Mouse (Mus musculus): Measurements from ENCODE around the gene Nt5c3b. TPM values are rescaled to one million over a fixed set of nuclear protein-coding genes. Genes with fewer than 3 reads are reported as not detected.

Gene Nt5c3b
- total and polyA plus RNA-seq, 2 experiments from 2014 or later: 68.3 to 84.7 TPM

GRCm38 (mm10) chr11:100403445-100404134, 38.0 kb downstream of the Nt5c3b start:
- Histone ChIP-seq H3K4me1 (ENCODE audit: control insufficient read depth, insufficient read depth) (peaks cover 50% of the 10 kb centered on the region), H3K27me3 (ENCODE audit: control insufficient read depth, insufficient read depth, low read length) (no peaks in the 10 kb centered on the region), H3K27ac (ENCODE audit: low read depth) (peak overlapping the region; percentile 94), H3K9ac (replicated peaks; ENCODE audit: low read depth, low read length) (no peak overlapping the region), H3K36me3 (replicated peaks; ENCODE audit: control insufficient read depth, insufficient read depth, low read length) (no peaks in the 10 kb centered on the region), H3K9me3 (replicated peaks; ENCODE audit: control insufficient read depth, low read length) (no peaks in the 10 kb centered on the region), H3K4me2 (ENCODE audit: low read depth, low read length) (peak overlapping the region; percentile 42; the same call in 1 of the 2 replicates), H3K4me3 (ENCODE audit: low read depth, low read length) (no peak overlapping the region)
- no peak for TF ChIP-seq CTCF (IDR thresholded peaks at IDR 0.05; ENCODE audit: low read depth)
- WGBS: 8% methylated on average over 10 of the region's 10 CpGs
- peak; percentile 27 for ATAC-seq (ENCODE audit: insufficient read depth, low read depth)
- peak; percentile 60 for DNase-seq (ENCODE audit: low spot score)

GRCm38 (mm10) chr11:100402682-100403081, 38.9 kb downstream of the Nt5c3b start:
- DNase-seq (ENCODE audit: low spot score): no peak
- peaks cover 55% of the 10 kb centered on the region for H3K4me1 ChIP-seq (ENCODE audit: control insufficient read depth, insufficient read depth)
- no peaks in the 10 kb centered on the region for H3K27me3 ChIP-seq (ENCODE audit: control insufficient read depth, insufficient read depth, low read length)
- 42% methylated on average over 2 of the region's 2 CpGs for WGBS
- peak overlapping the region; percentile 94 for H3K27ac ChIP-seq (ENCODE audit: low read depth)
- no peak for TF ChIP-seq CTCF (IDR thresholded peaks at IDR 0.05; ENCODE audit: low read depth)
- TF ChIP-seq EP300 (IDR thresholded peaks at IDR 0.05; ENCODE audit: low read depth): no peak
- no peak for ATAC-seq (ENCODE audit: insufficient read depth, low read depth)
- H3K4me2 ChIP-seq (ENCODE audit: low read depth, low read length): peak overlapping the region; percentile 42
- peak overlapping the region; percentile 45; the same call in 1 of the 2 replicates for H3K9ac ChIP-seq (replicated peaks; ENCODE audit: low read depth, low read length)
- no peaks in the 10 kb centered on the region for H3K9me3 ChIP-seq (replicated peaks; ENCODE audit: control insufficient read depth, low read length)
- no peak overlapping the region for H3K4me3 ChIP-seq (ENCODE audit: low read depth, low read length)
- H3K36me3 ChIP-seq (replicated peaks; ENCODE audit: control insufficient read depth, insufficient read depth, low read length): no peaks in the 10 kb centered on the region

- Histone ChIP-seq H3K9me3 (replicated peaks; ENCODE audit: control insufficient read depth, low read length) (no peaks in the 10 kb centered on the region), H3K4me3 (ENCODE audit: low read depth, low read length) (no peak overlapping the region), H3K4me2 (ENCODE audit: low read depth, low read length) (peak overlapping the region; percentile 42), H3K4me1 (ENCODE audit: control insufficient read depth, insufficient read depth) (peaks cover 55% of the 10 kb centered on the region), H3K27ac (ENCODE audit: low read depth) (peak overlapping the region; percentile 94), H3K27me3 (ENCODE audit: control insufficient read depth, insufficient read depth, low read length) (no peaks in the 10 kb centered on the region), H3K9ac (replicated peaks; ENCODE audit: low read depth, low read length) (peak overlapping the region; percentile 45; the same call in 1 of the 2 replicates), H3K36me3 (replicated peaks; ENCODE audit: control insufficient read depth, insufficient read depth, low read length) (no peaks in the 10 kb centered on the region)
- TF ChIP-seq CTCF (IDR thresholded peaks at IDR 0.05; ENCODE audit: low read depth) (no peak), EP300 (IDR thresholded peaks at IDR 0.05; ENCODE audit: low read depth) (peak; percentile 55; the same call in 1 of the 2 replicates)
- peak; percentile 82 for DNase-seq (ENCODE audit: low spot score)
- ATAC-seq (ENCODE audit: insufficient read depth, low read depth): peak; percentile 31
- 7% methylated on average over 6 of the region's 6 CpGs for WGBS
These were observed 39.4 kb downstream of the Nt5c3b start for GRCm38 (mm10) chr11:100402240-100402639.

- WGBS: 49% methylated on average over 6 of the region's 6 CpGs
- no peak for TF ChIP-seq CTCF (IDR thresholded peaks at IDR 0.05; ENCODE audit: low read depth)
- no peak for TF ChIP-seq EP300 (IDR thresholded peaks at IDR 0.05; ENCODE audit: low read depth)
- Histone ChIP-seq H3K9ac (replicated peaks; ENCODE audit: low read depth, low read length) (no peak overlapping the region), H3K36me3 (replicated peaks; ENCODE audit: control insufficient read depth, insufficient read depth, low read length) (no peaks in the 10 kb centered on the region), H3K4me1 (ENCODE audit: control insufficient read depth, insufficient read depth) (peaks cover 55% of the 10 kb centered on the region), H3K27me3 (ENCODE audit: control insufficient read depth, insufficient read depth, low read length) (no peaks in the 10 kb centered on the region), H3K27ac (ENCODE audit: low read depth) (peak overlapping the region; percentile 94), H3K4me3 (ENCODE audit: low read depth, low read length) (no peak overlapping the region), H3K9me3 (replicated peaks; ENCODE audit: control insufficient read depth, low read length) (no peaks in the 10 kb centered on the region), H3K4me2 (ENCODE audit: low read depth, low read length) (no peak overlapping the region)
- DNase-seq (ENCODE audit: low spot score) (no peak), ATAC-seq (ENCODE audit: insufficient read depth, low read depth) (no peak)
These were observed 40.8 kb downstream of the Nt5c3b start for GRCm38 (mm10) chr11:100400842-100401241.

- WGBS: 68% methylated on average over 12 of the region's 12 CpGs
- peak overlapping the region; percentile 94 for H3K27ac ChIP-seq (ENCODE audit: low read depth)
- no peak for ATAC-seq (ENCODE audit: insufficient read depth, low read depth)
- DNase-seq (ENCODE audit: low spot score): no peak
- H3K4me1 ChIP-seq (ENCODE audit: control insufficient read depth, insufficient read depth): peaks cover 63% of the 10 kb centered on the region
- H3K9me3 ChIP-seq (replicated peaks; ENCODE audit: control insufficient read depth, low read length): no peaks in the 10 kb centered on the region
- no peak overlapping the region for H3K9ac ChIP-seq (replicated peaks; ENCODE audit: low read depth, low read length)
- H3K36me3 ChIP-seq (replicated peaks; ENCODE audit: control insufficient read depth, insufficient read depth, low read length): no peaks in the 10 kb centered on the region
- no peaks in the 10 kb centered on the region for H3K27me3 ChIP-seq (ENCODE audit: control insufficient read depth, insufficient read depth, low read length)
- no peak for TF ChIP-seq CTCF (IDR thresholded peaks at IDR 0.05; ENCODE audit: low read depth)
- TF ChIP-seq EP300 (IDR thresholded peaks at IDR 0.05; ENCODE audit: low read depth): no peak
- no peak overlapping the region for H3K4me2 ChIP-seq (ENCODE audit: low read depth, low read length)
- no peak overlapping the region for H3K4me3 ChIP-seq (ENCODE audit: low read depth, low read length)
These were observed 41.7 kb downstream of the Nt5c3b start for GRCm38 (mm10) chr11:100399727-100400538.
